Mouse (Mus musculus): ENCODE data around the gene Zfp248.

- TF ChIP-seq ZKSCAN1 (IDR thresholded peaks at IDR 0.05; ENCODE audit: low read depth, low read length) (no peak), TBP (IDR thresholded peaks at IDR 0.05; ENCODE audit: low read depth, low read length) (no peak)
These were observed 26.8 kb upstream of the Zfp248 start for GRCm38 (mm10) chr6:118482125-118482524.
